Mouse (Mus musculus) forebrain, embryonic 15.5 days (tissue): Measurements from ENCODE around the gene Fkbp2. TPM values are rescaled to one million over a fixed set of nuclear protein-coding genes. Genes with fewer than 3 reads are reported as not detected.

Experiments used
- ATAC-seq: fragments of 200-750 bp; cut with Nextera tagmentation; replicated peaks from 2 replicates; pipeline ENCODE4 v1.8.0; 2017; ENCODE audit warnings: mild to moderate bottlenecking, moderate TSS enrichment, moderate library complexity
- H3K27ac ChIP-seq: fragments of 300-500 bp; sonication (generic); replicated peaks from 2 replicates; pipeline ENCODE4 v1.5.1; 2015; ENCODE audit warnings: mild to moderate bottlenecking, inconsistent platforms
- H3K27me3 ChIP-seq: fragments of 300-500 bp; sonication (generic); 2 replicates; pipeline ENCODE4 v1.6.1; 2015; ENCODE audit warnings: inconsistent platforms
- H3K36me3 ChIP-seq: fragments of 300-500 bp; sonication (generic); 2 replicates; pipeline ENCODE4 v1.6.1; 2015; ENCODE audit warnings: mild to moderate bottlenecking, inconsistent platforms
- H3K4me1 ChIP-seq: fragments of 300-500 bp; sonication (generic); 2 replicates; pipeline ENCODE4 v1.6.1; 2015; ENCODE audit warnings: inconsistent platforms
- H3K4me2 ChIP-seq: fragments of 300-500 bp; sonication (generic); replicated peaks from 2 replicates; pipeline ENCODE4 v1.6.1; 2015; ENCODE audit warnings: mild to moderate bottlenecking, inconsistent platforms
- H3K4me3 ChIP-seq: fragments of 300-500 bp; sonication (generic); 2 replicates; pipeline ENCODE4 v1.5.1; 2015; ENCODE audit warnings: mild to moderate bottlenecking, inconsistent platforms
- H3K9ac ChIP-seq: fragments of 300-500 bp; sonication (generic); replicated peaks from 2 replicates; pipeline ENCODE4 v1.6.1; 2015; ENCODE audit warnings: mild to moderate bottlenecking, inconsistent platforms
- H3K9me3 ChIP-seq: fragments of 300-500 bp; sonication (generic); 2 replicates; pipeline ENCODE4 v1.6.1; 2016; ENCODE audit warnings: inconsistent platforms
- WGBS: fragments of 180-500 bp; shearing (Covaris S2); methylation state at CpG from one replicate; pipeline ENCODE4 v1.1.7; 2015; ENCODE audit warnings: mixed read lengths; 5-methylcytosine and 5-hydroxymethylcytosine counted together
- polyA plus RNA-seq: library from polyadenylated mRNA; unstranded; fragments of >200 nt; fragmentation: Nextera tagmentation; extraction: Ambion mirVana; gene quantifications from 2 replicates; pipeline ENCODE4 v1.2.1, GENCODE M21; 2015

Fkbp2 gene
- polyA plus RNA-seq, 1 experiment from 2014 or later: 83.7 TPM

DNA sequence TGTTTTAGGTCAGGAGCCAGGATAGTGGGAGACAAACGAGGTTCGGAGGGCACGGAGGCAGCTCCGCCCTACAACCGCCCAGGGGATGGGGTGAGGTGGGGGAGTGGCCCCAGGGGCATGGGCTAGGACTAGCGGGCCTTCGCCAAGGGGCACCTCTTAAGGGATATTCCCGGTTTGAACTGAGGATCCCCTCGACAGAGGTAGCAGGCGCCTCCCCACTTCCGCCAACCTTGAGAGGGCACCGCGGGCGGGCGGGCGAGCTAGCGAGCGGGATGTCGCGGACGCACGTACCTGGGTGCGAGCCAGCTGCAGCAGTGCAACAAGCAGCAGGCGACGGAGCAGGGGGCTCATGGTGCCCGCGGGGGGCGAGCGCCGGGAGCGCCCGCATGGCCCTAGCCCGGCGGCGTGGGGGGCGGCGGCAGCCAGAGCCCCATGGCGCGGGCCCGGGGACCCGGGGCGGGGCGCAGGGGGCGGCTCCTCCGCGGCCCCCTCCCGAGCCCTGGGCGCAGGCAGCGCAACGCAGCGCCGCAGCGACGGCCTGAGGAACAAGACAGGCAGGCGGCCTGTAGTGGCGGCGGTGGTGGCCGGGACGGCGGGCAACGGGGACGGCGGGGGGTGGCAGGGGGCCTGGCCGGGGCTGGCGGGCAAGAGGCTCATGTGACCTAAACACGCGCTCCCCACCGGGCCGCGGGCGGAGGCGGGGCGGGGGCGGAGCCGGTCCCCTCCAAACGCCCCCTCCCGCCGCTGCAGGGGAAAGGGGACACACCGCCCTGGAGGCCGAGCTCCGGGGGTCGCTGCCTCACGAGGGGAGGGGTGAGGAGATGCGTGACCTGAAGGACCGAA lies 7.0 kb upstream of the Fkbp2 start, which contains the start of gene Vegfb:
Vegfb (minus strand) TSS at position 591 of the 843 bp plus-strand sequence.
- Histone ChIP-seq H3K36me3 (peaks cover 13% of the 10 kb centered on the region), H3K4me3 (peak within 1 kb of the TSS; percentile 79), H3K27ac (peak within 1 kb of the TSS; percentile 66), H3K9me3 (no peaks in the 10 kb centered on the region), H3K4me2 (peak within 1 kb of the TSS; percentile 75), H3K27me3 (no peaks in the 10 kb centered on the region), H3K9ac (peak within 1 kb of the TSS; percentile 74), H3K4me1 (peaks cover 26% of the 10 kb centered on the region)
- under 1% methylated on average over 60 of the region's 85 CpGs for WGBS
- ATAC-seq: peak; percentile 62

DNA sequence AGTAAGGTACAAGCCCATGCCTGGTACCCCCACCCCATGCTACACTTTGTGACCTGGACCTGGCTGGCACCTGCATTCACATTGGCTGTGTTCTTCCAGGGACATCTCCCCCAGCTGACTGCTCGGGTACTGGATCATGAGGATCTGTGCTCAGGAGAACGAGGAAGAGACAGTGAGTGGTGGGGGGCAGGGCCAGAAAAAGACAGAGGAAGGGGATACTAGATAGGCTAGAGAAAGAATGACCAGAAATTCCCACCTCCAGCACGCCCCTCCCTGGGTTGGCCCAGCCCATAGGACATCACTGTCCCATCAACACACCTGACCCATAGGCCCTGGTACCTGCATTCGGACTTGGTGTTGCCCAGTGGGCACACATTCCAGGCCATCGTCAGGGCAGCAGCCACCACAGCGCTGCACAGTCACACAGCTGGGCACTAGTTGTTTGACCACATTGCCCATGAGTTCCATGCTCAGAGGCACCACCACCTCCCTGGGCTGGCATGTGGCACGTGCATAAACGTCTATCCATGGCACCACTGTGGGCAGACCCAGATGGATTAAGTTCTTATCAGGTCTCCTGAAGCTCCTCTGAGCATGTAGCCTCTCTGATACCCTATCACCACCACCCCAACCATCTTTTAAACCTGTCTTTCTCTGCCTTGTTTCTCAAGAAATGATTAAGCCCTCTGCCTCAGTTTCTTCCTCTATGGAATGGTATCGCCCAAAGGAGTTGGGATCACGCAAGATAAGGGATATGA lies 5.8 kb upstream of the Fkbp2 start:
- no peak for ATAC-seq
- WGBS: 74% methylated on average over 10 of the region's 10 CpGs

GRCm38 (mm10) chr19:6985300-6985699 lies 5.0 kb upstream of the Fkbp2 start:
- Histone ChIP-seq H3K36me3 (peaks cover 16% of the 10 kb centered on the region), H3K4me1 (peaks cover 30% of the 10 kb centered on the region), H3K27me3 (no peaks in the 10 kb centered on the region), H3K9me3 (no peaks in the 10 kb centered on the region), H3K4me2 (no peak overlapping the region), H3K4me3 (no peak overlapping the region), H3K9ac (no peak overlapping the region), H3K27ac (no peak overlapping the region)
- 91% methylated on average over 19 of the region's 19 CpGs for WGBS
- no peak for ATAC-seq

More for the DNA sequence above, 5.8 kb upstream of the Fkbp2 start:
- Histone ChIP-seq H3K27me3 (no peaks in the 10 kb centered on the region), H3K4me2 (peak overlapping the region; percentile 75), H3K4me1 (peaks cover 24% of the 10 kb centered on the region), H3K36me3 (peaks cover 16% of the 10 kb centered on the region), H3K4me3 (peak overlapping the region; percentile 79), H3K9ac (peak overlapping the region; percentile 74; the same call in 1 of the 2 replicates), H3K9me3 (no peaks in the 10 kb centered on the region), H3K27ac (no peak overlapping the region)

DNA sequence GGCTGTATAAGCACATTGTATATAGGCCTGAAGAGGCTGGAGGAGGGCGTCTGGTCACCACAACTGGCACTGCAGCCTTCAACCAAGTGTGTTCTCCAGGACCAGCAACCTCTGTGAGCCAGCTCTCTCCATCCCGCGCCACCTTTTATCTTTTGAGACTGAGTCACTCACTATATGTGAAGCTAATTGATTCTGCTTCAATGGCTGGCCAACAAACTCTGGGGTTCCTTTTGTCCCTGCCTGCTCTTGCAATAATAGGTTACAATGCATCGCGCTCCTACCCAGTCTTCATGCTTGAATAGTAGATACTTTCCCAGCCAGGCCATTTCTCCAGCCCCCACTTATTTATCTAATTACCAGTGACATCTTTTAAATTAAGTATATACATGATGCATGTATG lies 3.3 kb upstream of the Fkbp2 start:
- no peaks in the 10 kb centered on the region for H3K27me3 ChIP-seq

GRCm38 (mm10) chr19:6981465-6981864 lies 1.2 kb upstream of the Fkbp2 start:
- Histone ChIP-seq H3K27ac (no peak overlapping the region), H3K4me3 (0 out of 2 replicates have a peak overlapping the region, but pooled peaks have one; percentile 6), H3K4me1 (peaks cover 46% of the 10 kb centered on the region), H3K4me2 (no peak overlapping the region), H3K27me3 (no peaks in the 10 kb centered on the region), H3K9ac (no peak overlapping the region), H3K36me3 (peaks cover 31% of the 10 kb centered on the region), H3K9me3 (no peaks in the 10 kb centered on the region)
- 88% methylated on average over 4 of the region's 4 CpGs for WGBS
- no peak for ATAC-seq

More for the DNA sequence above, 3.3 kb upstream of the Fkbp2 start:
- 12% methylated on average over 5 of the region's 5 CpGs for WGBS
- Histone ChIP-seq H3K4me3 (no peak overlapping the region), H3K27ac (no peak overlapping the region), H3K36me3 (peaks cover 16% of the 10 kb centered on the region), H3K9me3 (no peaks in the 10 kb centered on the region), H3K4me2 (no peak overlapping the region), H3K9ac (no peak overlapping the region), H3K4me1 (peaks cover 41% of the 10 kb centered on the region)
- no peak for ATAC-seq

DNA sequence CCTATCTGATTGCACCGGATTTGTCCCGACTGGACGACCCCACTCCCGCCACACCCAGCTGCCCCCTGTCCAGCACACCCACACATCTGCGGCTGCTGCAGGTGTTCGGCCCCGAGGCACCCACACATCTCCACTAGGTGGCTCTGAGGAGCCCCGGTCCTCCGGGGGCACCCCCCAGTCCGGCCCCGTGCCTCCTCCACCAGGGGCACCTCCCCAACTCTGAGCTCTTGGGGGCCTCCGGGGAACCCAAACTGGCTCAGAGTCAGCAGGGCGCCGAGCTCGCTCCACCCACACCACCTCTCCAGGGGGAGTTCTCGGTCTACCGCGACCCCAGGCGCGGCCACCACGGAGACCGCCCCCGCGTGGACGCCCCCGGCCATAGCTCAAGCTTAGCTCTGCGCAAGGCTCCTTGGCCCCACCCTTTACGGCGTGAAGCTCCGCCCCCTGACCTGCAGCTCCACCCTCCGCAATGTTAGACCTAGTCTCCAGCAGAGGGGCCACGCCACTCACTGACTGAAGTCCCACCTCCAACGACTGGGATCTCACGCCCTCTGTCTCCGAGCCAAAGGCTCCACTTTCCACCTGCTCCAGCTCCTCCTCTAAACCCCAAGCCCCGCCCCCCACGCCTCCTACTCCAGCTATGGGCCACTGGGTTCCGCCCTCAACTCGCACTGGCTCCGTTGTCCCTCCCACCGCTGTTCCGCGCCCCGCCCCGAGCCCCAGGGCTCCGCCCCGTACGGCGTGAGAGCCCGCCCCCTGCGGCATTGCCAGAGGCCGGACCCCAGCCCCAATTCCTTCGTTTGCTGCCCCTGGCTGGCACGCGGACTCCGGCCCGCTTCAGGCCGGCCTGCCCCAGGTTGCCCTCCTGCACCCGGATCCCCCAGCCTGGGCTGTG lies 568 bp downstream of the Fkbp2 start:
- Histone ChIP-seq H3K4me3 (peak overlapping the region; percentile 73), H3K9me3 (no peaks in the 10 kb centered on the region), H3K36me3 (peaks cover 28% of the 10 kb centered on the region), H3K4me2 (peak overlapping the region; percentile 82), H3K9ac (peak overlapping the region; percentile 69), H3K4me1 (peaks cover 49% of the 10 kb centered on the region), H3K27me3 (no peaks in the 10 kb centered on the region), H3K27ac (peak overlapping the region; percentile 96)
- ATAC-seq: peak; percentile 86
- under 1% methylated on average over 59 of the region's 59 CpGs for WGBS

DNA sequence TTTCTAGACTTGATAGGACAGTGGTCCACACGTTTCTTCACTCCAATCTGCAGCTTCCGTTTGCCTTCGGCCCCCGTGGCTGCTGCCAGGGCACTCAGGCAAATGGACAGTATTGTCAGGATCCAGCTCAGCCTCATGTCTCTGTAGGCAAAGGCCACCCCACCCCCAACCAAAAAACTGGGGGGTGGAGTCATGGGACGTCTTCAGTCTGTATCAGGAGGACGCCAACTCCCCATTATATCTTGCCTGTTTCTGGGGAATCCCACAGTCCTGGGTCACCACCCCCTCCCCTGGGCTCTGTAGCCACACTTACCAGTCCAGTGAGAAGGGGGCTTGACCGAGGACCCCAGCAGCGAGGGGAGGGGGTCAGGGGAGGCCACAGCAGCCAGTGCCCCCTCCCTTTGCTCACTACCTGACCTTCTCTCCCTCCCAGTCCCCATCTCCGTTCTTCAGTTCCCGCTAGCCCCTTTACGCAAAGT lies 1.3 kb downstream of the Fkbp2 start:
- H3K27ac ChIP-seq: peak overlapping the region; percentile 96
- no peak for ATAC-seq
- H3K9me3 ChIP-seq: no peaks in the 10 kb centered on the region
- peaks cover 26% of the 10 kb centered on the region for H3K36me3 ChIP-seq
- peak overlapping the region; percentile 69 for H3K9ac ChIP-seq
- H3K27me3 ChIP-seq: no peaks in the 10 kb centered on the region
- 9% methylated on average over 11 of the region's 11 CpGs for WGBS
- peaks cover 50% of the 10 kb centered on the region for H3K4me1 ChIP-seq
- H3K4me3 ChIP-seq: peak overlapping the region; percentile 73
- peak overlapping the region; percentile 82 for H3K4me2 ChIP-seq

DNA sequence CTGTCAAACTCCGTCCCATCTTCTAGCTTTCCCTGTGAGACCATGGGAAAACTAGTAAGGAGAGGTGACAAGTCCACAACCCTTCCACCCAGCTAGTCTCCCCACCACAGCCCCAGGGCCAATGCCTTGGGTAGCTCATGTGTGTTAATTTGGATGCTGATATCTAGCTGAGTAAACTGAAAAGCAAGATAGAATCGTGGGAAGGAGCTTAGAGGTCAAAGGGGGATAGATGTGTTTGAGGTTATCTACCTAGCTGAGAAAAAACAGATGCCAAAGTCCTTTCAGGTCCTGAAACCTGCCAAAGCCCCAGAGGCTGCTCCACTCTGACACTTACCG lies 1.7 kb downstream of the Fkbp2 start:
- Histone ChIP-seq H3K4me3 (peak overlapping the region; percentile 73), H3K4me2 (peak overlapping the region; percentile 82), H3K4me1 (peaks cover 54% of the 10 kb centered on the region)

GRCm38 (mm10) chr19:6977759-6978638 lies 2.3 kb downstream of the Fkbp2 start:
- Histone ChIP-seq H3K4me1 (peaks cover 55% of the 10 kb centered on the region), H3K4me2 (peak overlapping the region; percentile 82; the same call in 1 of the 2 replicates), H3K9me3 (no peaks in the 10 kb centered on the region), H3K36me3 (peaks cover 22% of the 10 kb centered on the region), H3K27ac (peak overlapping the region; percentile 96), H3K4me3 (peak overlapping the region; percentile 73), H3K9ac (peak overlapping the region; percentile 69; the same call in 1 of the 2 replicates), H3K27me3 (no peaks in the 10 kb centered on the region)
- ATAC-seq: no peak
- 70% methylated on average over 13 of the region's 13 CpGs for WGBS

More for the DNA sequence above, 1.7 kb downstream of the Fkbp2 start:
- 39% methylated on average over 3 of the region's 3 CpGs for whole genome bisulfite sequencing
- H3K9ac ChIP-seq: peak overlapping the region; percentile 69; the same call in 1 of the 2 replicates
- H3K27me3 ChIP-seq: no peaks in the 10 kb centered on the region
- H3K36me3 ChIP-seq: peaks cover 22% of the 10 kb centered on the region
- H3K9me3 ChIP-seq: no peaks in the 10 kb centered on the region
- H3K27ac ChIP-seq: peak overlapping the region; percentile 96
- no peak for ATAC-seq

DNA sequence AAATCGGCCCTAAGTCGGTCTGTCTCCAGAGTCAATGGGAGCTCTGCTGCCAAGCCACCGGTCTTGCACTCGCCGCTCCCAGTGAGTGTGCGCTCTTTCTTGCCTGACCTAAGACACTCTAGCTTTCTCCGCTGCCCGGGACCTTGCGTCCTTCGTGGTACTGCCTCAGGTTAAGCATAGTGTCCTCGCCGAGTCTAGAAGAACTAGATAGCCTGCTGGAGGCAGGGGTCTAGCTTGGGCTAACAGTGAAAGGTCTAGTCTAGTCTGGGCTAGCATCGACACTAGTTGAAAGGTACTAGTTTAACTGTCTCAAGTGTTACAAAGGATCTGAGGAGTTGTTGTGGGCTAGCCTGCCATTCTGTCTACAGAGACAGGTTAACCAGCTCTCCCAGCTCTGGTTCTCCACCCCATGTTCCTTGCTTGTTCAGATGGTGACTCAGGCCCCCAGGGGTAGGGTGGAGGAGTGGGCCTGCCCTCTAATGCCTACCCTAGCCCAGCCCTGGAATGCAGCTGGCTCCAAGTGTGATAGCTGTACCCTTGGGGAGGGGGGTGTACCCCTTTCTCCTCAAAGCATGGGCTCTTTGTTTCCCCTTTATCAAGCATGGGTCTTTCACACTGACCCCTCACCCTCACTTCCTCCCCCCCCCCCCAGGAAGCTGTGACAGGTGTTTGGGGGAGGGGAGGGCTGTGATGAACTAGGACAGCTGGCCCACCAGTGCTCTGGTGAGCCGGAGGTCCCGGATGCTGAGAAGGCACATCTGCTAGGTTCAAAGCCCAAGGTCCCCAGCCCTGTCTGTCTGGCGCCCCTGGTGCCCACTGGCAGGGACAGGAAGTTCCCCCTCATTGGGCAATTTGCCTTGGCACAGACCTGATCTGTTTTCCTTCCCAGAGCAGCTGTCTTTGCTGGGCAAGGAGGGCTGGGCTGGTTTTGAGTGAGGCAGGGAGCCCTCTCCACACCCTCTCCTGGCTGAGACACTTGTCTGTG lies 4.5 kb downstream of the Fkbp2 start, which contains the start of gene Plcb3:
Plcb3 (minus strand) TSS at position 934 of the 985 bp plus-strand sequence.
- ATAC-seq: peak; percentile 4; the same call in 1 of the 2 replicates
- H3K27me3 ChIP-seq: no peaks in the 10 kb centered on the region
- peak within 1 kb of the TSS; percentile 61 for H3K4me3 ChIP-seq
- H3K4me2 ChIP-seq: peak within 1 kb of the TSS; percentile 82
- H3K4me1 ChIP-seq: peaks cover 48% of the 10 kb centered on the region
- H3K9ac ChIP-seq: peak within 1 kb of the TSS; percentile 67
- 0% methylated on average over 16 of the region's 16 CpGs for whole genome bisulfite sequencing
- H3K27ac ChIP-seq: peak within 1 kb of the TSS; percentile 96
- peaks cover 15% of the 10 kb centered on the region for H3K36me3 ChIP-seq
- no peaks in the 10 kb centered on the region for H3K9me3 ChIP-seq
